11 mouse cellular contexts compared by ENCODE assay signal in the genomic region with DNA sequence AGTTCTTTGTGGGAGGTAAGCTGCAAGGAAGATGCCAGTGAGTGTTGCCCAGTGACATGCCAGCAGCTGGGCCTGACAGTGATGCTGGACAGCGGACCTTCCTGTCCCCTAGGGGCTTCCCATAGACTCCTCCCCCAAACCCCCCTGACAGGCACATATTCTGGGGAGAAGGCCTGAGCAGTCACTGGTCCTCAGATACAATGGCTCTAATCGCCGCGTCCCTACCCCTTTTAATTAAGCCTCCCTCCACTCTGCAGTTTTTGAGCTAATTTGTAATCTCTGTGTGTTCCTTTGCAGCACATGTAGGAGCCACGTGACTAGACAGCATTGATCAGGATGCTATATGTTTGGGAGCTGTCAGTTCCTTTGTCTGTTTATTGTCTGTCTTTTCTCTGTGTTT. TPM values are rescaled to one million over a fixed set of nuclear protein-coding genes. Genes with fewer than 3 reads are reported as not detected.
DNase-seq lines count a peak whose midpoint lies in the region; ATAC-seq and TF ChIP-seq lines count a peak whose summit lies in the region.
"Had no signal": no experiment of that assay in that cellular context is flagged by ENCODE, and none has a peak within 500 bp of the region (broad histone marks: within the 10 kb centered on the region; RNA-seq: fewer than 3 reads in every experiment).

No protein-coding gene starts in this region.

- TF ChIP-seq EP300 in heart, postnatal 0 days (IDR thresholded peaks at IDR 0.05; ENCODE audit: low read depth), result no peak

- no peaks in the 10 kb centered on the region for H3K27me3 ChIP-seq in heart, postnatal 0 days (ENCODE audit: control insufficient read depth, insufficient read depth, low read length)
- no peaks in the 10 kb centered on the region for H3K27me3 ChIP-seq in forebrain, embryonic 13.5 days
- no peaks in the 10 kb centered on the region for H3K27me3 ChIP-seq in midbrain, embryonic 10.5 days (ENCODE audit: low read depth, poor library complexity, severe bottlenecking)
- H3K27me3 ChIP-seq: intestine, embryonic 15.5 days had no signal

- peaks cover 22% of the 10 kb centered on the region for H3K4me1 ChIP-seq in heart, postnatal 0 days (ENCODE audit: control insufficient read depth, insufficient read depth)
- peaks cover 50% of the 10 kb centered on the region for H3K4me1 ChIP-seq in forebrain, embryonic 13.5 days
- peaks cover 61% of the 10 kb centered on the region for H3K4me1 ChIP-seq in midbrain, embryonic 10.5 days

- 0 out of 2 replicates have a peak overlapping the region, but pooled peaks have one; percentile 2 for H3K27ac ChIP-seq in heart, postnatal 0 days (ENCODE audit: low read depth)
- H3K27ac ChIP-seq in forebrain, embryonic 13.5 days, result peak overlapping the region; percentile 66
- peak overlapping the region; percentile 35 for H3K27ac ChIP-seq in midbrain, embryonic 10.5 days (replicated peaks)
- H3K27ac ChIP-seq: intestine, embryonic 15.5 days; limb, embryonic 10.5 days had no signal

- no peak for TF ChIP-seq CTCF in heart, postnatal 0 days (IDR thresholded peaks at IDR 0.05; ENCODE audit: low read depth)

- no peak for ATAC-seq in heart, postnatal 0 days (ENCODE audit: insufficient read depth, low read depth)
- ATAC-seq in forebrain, embryonic 13.5 days, result peak; percentile 89
- ATAC-seq: intestine, embryonic 15.5 days had no signal

- no peak for DNase-seq in heart, postnatal 0 days (ENCODE audit: low spot score)
- DNase-seq in heart, postnatal 4 days, result no peak
- peak; percentile 48 for DNase-seq in midbrain, embryonic 10.5 days (ENCODE audit: low spot score)
- peak; percentile 57 for DNase-seq in retina, embryonic 14.5 days (ENCODE audit: low spot score)
- DNase-seq in ovary, postnatal 36 days (ENCODE audit: low spot score), result no peak
- no peak for DNase-seq in kidney, adult 8-10 months
- DNase-seq in T-cell, adult 2 months (ENCODE audit: low spot score), result no peak
- DNase-seq: lung, embryonic 14.5 days had no signal

- no peak overlapping the region for H3K4me2 ChIP-seq in heart, postnatal 0 days (ENCODE audit: low read depth, low read length)
- peak overlapping the region; percentile 30 for H3K4me2 ChIP-seq in forebrain, embryonic 13.5 days
- H3K4me2 ChIP-seq: intestine, embryonic 15.5 days; lung, embryonic 14.5 days had no signal

- no peak overlapping the region for H3K9ac ChIP-seq in heart, postnatal 0 days (replicated peaks; ENCODE audit: low read depth, low read length)
- H3K9ac ChIP-seq in forebrain, embryonic 13.5 days, result peak overlapping the region; percentile 46
- H3K9ac ChIP-seq: intestine, embryonic 15.5 days; lung, embryonic 14.5 days had no signal

- 59% methylated on average over 5 of the region's 5 CpGs for WGBS in heart, postnatal 0 days
- WGBS in forebrain, embryonic 13.5 days, result 2% methylated on average over 5 of the region's 5 CpGs
- 23% methylated on average over 5 of the region's 5 CpGs for WGBS in midbrain, embryonic 10.5 days

- no peaks in the 10 kb centered on the region for H3K36me3 ChIP-seq in heart, postnatal 0 days (replicated peaks; ENCODE audit: control insufficient read depth, insufficient read depth, low read length)
- no peaks in the 10 kb centered on the region for H3K36me3 ChIP-seq in forebrain, embryonic 13.5 days (ENCODE audit: poor library complexity, severe bottlenecking)
- no peaks in the 10 kb centered on the region for H3K36me3 ChIP-seq in midbrain, embryonic 10.5 days
- H3K36me3 ChIP-seq: intestine, embryonic 15.5 days had no signal

- no peaks in the 10 kb centered on the region for H3K9me3 ChIP-seq in heart, postnatal 0 days (replicated peaks; ENCODE audit: control insufficient read depth, low read length)
- no peaks in the 10 kb centered on the region for H3K9me3 ChIP-seq in forebrain, embryonic 13.5 days (replicated peaks)
- H3K9me3 ChIP-seq in midbrain, embryonic 10.5 days (replicated peaks), result no peaks in the 10 kb centered on the region
- H3K9me3 ChIP-seq: intestine, embryonic 15.5 days; limb, embryonic 10.5 days had no signal

- H3K4me3 ChIP-seq in heart, postnatal 0 days (ENCODE audit: low read depth, low read length), result no peak overlapping the region
- no peak overlapping the region for H3K4me3 ChIP-seq in forebrain, embryonic 13.5 days
- no peak overlapping the region for H3K4me3 ChIP-seq in midbrain, embryonic 10.5 days
- H3K4me3 ChIP-seq: intestine, embryonic 15.5 days; limb, embryonic 10.5 days had no signal

RNA-seq across cellular contexts. Expression of a gene that starts 41.6 kb away (rescaled TPM):
- 25.9 and 64.7 TPM in 2 replicates for total RNA-seq in heart, postnatal 0 days (2014; rRNA removed; ENCODE audit: low replicate concordance)
- polyA plus RNA-seq in heart, postnatal 0 days (2015; fragmentation: Nextera tagmentation; extraction: Ambion mirVana), result 11.1 and 11.9 TPM in 2 replicates
- total RNA-seq in heart, postnatal 4 days (2021), result 10 to 100 TPM; 37.9 to 50.7 TPM
- polyA plus RNA-seq in forebrain, embryonic 13.5 days (2015; fragmentation: Nextera tagmentation; extraction: Ambion mirVana), result 50.8 and 53.3 TPM in 2 replicates
- polyA plus RNA-seq in midbrain, embryonic 10.5 days (2016; fragmentation: Nextera tagmentation; extraction: Ambion mirVana), result 49.5 and 53.0 TPM in 2 replicates

RNA-seq across cellular contexts. Expression of a gene that starts 41.9 kb away (rescaled TPM):
- total RNA-seq in heart, postnatal 0 days (2014; rRNA removed; ENCODE audit: low replicate concordance), result 6.6 and 17.5 TPM in 2 replicates
- 51.8 and 58.4 TPM in 2 replicates for polyA plus RNA-seq in heart, postnatal 0 days (2015; fragmentation: Nextera tagmentation; extraction: Ambion mirVana)
- 10 to 100 TPM; 29.7 to 31.2 TPM for total RNA-seq in heart, postnatal 4 days (2021)
- polyA plus RNA-seq in forebrain, embryonic 13.5 days (2015; fragmentation: Nextera tagmentation; extraction: Ambion mirVana), result 93.0 and 98.0 TPM in 2 replicates
- polyA plus RNA-seq in midbrain, embryonic 10.5 days (2016; fragmentation: Nextera tagmentation; extraction: Ambion mirVana), result 71.2 and 72.5 TPM in 2 replicates

Comparison
In these comparisons a context has a peak if more than half of its experiments do, and no peak if none do; other contexts are left out.
1. DNase-seq: peak in midbrain, embryonic 10.5 days (single experiment) and retina, embryonic 14.5 days (single experiment); none in heart, postnatal 0 days (single experiment), heart, postnatal 4 days (single experiment), ovary, postnatal 36 days (single experiment), kidney, adult 8-10 months (0 of 2) and T-cell, adult 2 months (single experiment).
2. H3K27ac ChIP-seq: peak in every context shown above with its lines; median percentile 66 in forebrain, embryonic 13.5 days; 35 in midbrain, embryonic 10.5 days; 2 in heart, postnatal 0 days.